Mouse (Mus musculus) forebrain, embryonic 10.5 days (tissue): ENCODE results near the gene Palm. TPM values are rescaled to one million over a fixed set of nuclear protein-coding genes. Genes with fewer than 3 reads are reported as not detected.

Source experiments
- DNase-seq: peaks from one replicate; pipeline ENCODE4 v3.0.0-alpha.2; 2017; ENCODE audit warnings: low spot score; ENCODE audit errors: extremely low spot score
- H3K27ac ChIP-seq: fragments of 300-500 bp; sonication (generic); 2 replicates; pipeline ENCODE4 v1.5.1; 2016; ENCODE audit warnings: mild to moderate bottlenecking
- H3K27me3 ChIP-seq: fragments of 300-500 bp; sonication (generic); 2 replicates; pipeline ENCODE4 v1.6.1; 2016; ENCODE audit warnings: mild to moderate bottlenecking; ENCODE audit not compliant: poor library complexity, severe bottlenecking
- H3K36me3 ChIP-seq: fragments of 300-500 bp; sonication (generic); replicated peaks from 2 replicates; pipeline ENCODE4 v1.6.1; 2016; ENCODE audit warnings: mild to moderate bottlenecking, moderate library complexity
- H3K4me1 ChIP-seq: fragments of 300-500 bp; sonication (generic); 2 replicates; pipeline ENCODE4 v1.6.1; 2016
- H3K4me3 ChIP-seq: fragments of 300-500 bp; sonication (generic); 2 replicates; pipeline ENCODE4 v1.5.1; 2016; ENCODE audit warnings: mild to moderate bottlenecking, moderate library complexity
- H3K9me3 ChIP-seq: fragments of 300-500 bp; sonication (generic); 2 replicates; pipeline ENCODE4 v1.6.1; 2016; ENCODE audit warnings: mild to moderate bottlenecking, moderate library complexity
- WGBS: fragments of 180-500 bp; shearing (Covaris S2); methylation state at CpG from one replicate; pipeline ENCODE4 v1.1.7; 2016; 5-methylcytosine and 5-hydroxymethylcytosine counted together
- polyA plus RNA-seq: library from polyadenylated mRNA; unstranded; fragments of >200 nt; fragmentation: Nextera tagmentation; extraction: Ambion mirVana; gene quantifications from 2 replicates; pipeline ENCODE4 v1.2.1, GENCODE M21; 2016

Gene Palm
- polyA plus RNA-seq, 1 experiment from 2014 or later = 119 TPM

DNA sequence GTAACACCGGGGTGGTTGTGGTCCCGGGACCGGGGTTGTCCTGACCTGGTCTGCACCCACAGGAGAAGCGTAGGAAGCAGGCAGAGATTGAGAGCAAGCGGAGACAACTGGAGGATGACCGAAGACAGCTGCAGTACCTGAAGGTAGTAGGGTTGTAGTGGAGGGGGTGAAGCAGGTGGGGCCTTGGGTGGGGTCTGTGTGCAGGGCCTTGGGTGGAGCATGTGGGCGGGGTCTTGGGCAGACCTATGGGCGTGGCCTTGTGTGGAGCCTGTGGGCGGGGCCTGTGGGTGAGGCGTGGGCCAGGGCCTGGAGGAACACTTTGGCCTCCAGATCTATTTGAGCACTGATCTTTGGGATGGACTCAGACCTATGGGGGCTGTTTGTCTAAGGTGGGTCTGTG is 13.6 kb downstream of the Palm start:
- H3K36me3 ChIP-seq = peaks cover 54% of the 10 kb centered on the region
- H3K27me3 ChIP-seq = no peaks in the 10 kb centered on the region
- peak overlapping the region; percentile 2; the same call in 1 of the 2 replicates for H3K4me3 ChIP-seq

DNA sequence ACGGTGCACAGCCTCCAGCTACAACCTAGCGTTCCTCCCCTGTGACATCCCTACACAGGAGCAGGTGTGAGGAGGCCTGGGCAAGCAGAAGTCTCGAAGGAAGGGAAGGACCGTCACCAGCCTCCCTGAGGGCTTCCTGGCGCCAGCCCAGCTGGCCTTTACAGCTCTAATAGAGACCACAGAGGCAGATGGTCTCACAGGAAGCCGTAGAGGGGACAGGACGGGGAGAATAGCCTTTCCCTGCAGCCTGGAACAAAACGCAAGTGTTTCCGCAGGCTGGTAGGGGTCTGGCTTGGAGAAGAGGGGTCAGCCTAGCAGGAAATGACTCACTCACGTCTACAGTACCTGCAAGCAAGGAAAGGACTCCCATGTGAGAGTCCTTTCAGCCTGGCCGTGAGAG is 14.5 kb downstream of the Palm start:
- peaks cover 62% of the 10 kb centered on the region for H3K36me3 ChIP-seq
- H3K27me3 ChIP-seq = no peaks in the 10 kb centered on the region
- H3K9me3 ChIP-seq = no peaks in the 10 kb centered on the region
- peaks cover 65% of the 10 kb centered on the region for H3K4me1 ChIP-seq
- 76% methylated on average over 11 of the region's 11 CpGs for WGBS
- H3K4me3 ChIP-seq = peak overlapping the region; percentile 1; the same call in 1 of the 2 replicates
- no peak for DNase-seq
- H3K27ac ChIP-seq = peak overlapping the region; percentile 66

More for the DNA sequence above, 13.6 kb downstream of the Palm start:
- Histone ChIP-seq H3K27ac (peak overlapping the region; percentile 66; the same call in 1 of the 2 replicates), H3K9me3 (no peaks in the 10 kb centered on the region), H3K4me1 (peaks cover 68% of the 10 kb centered on the region)
- DNase-seq = no peak
- 77% methylated on average over 10 of the region's 10 CpGs for WGBS

DNA sequence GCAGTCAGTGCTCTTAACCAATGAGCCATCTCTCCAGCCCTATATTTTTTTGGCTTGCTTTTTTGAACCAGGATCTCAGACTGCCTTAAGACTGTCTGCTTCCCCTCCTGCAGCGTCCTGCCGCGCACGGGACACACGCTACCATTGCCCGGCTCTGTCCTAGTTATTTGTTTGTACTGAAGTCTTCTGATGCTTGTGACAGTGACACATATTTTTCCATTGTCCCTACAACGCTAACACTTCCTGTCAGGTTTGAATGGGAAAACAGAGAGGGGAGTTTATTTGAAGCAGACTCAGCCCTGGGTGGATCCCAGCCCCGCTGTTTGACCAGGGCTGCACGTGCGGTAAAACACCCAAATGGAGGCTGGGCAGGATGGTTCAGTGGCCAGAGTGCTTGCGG is 15.4 kb downstream of the Palm start:
- Histone ChIP-seq H3K9me3 (no peaks in the 10 kb centered on the region), H3K27me3 (no peaks in the 10 kb centered on the region), H3K4me3 (no peak overlapping the region), H3K36me3 (peaks cover 64% of the 10 kb centered on the region), H3K4me1 (peaks cover 56% of the 10 kb centered on the region), H3K27ac (peak overlapping the region; percentile 66)
- WGBS = 92% methylated on average over 11 of the region's 11 CpGs
- DNase-seq = no peak

DNA sequence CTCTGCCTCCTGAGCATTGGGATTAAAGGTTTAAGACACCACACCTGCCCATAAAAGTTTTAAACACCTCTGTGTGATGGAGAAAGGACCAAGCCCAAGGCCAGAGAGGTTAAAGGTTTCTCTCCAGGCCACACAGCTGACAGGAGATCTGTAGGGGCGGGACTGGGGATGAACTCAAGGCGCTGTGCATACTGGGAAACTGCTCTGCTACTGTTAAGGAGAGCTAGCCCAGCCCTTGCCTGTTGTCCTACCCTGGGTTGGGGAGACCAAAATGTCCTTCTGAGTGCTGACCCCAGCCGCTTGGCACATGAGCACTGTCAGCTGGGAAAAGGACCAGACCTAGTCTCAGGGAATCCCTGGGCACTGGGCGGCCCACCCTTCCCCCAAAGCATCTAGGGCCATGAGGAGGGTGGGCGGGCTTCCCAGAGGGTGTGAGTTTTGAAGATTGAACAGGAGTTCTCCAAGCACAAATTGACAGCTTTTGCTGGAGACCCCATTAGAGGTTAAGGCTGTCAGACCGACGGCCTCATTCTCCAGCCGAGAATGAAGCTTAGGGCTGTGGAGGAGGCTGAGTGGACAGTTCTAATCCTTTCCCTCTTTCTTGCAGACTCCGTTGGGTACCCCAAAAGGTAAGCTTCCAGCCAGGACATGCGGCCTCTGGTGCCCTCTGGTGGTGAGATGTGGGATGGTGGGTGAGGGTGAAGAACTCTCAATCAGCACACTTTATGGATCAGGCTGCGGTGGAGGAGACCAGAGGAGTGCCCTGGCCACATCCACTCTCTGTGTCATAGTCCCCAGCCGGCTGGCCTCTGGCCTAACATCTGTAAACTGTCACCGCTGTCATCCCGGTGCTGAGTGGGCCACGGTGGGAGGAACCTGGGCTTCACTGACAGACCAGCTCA is 18.6 kb downstream of the Palm start:
- Histone ChIP-seq H3K36me3 (peaks cover 79% of the 10 kb centered on the region), H3K9me3 (no peaks in the 10 kb centered on the region), H3K4me3 (no peak overlapping the region), H3K27ac (no peak overlapping the region), H3K4me1 (peaks cover 23% of the 10 kb centered on the region), H3K27me3 (no peaks in the 10 kb centered on the region)
- WGBS = 34% methylated on average over 15 of the region's 15 CpGs
- peak; percentile 84 for DNase-seq

DNA sequence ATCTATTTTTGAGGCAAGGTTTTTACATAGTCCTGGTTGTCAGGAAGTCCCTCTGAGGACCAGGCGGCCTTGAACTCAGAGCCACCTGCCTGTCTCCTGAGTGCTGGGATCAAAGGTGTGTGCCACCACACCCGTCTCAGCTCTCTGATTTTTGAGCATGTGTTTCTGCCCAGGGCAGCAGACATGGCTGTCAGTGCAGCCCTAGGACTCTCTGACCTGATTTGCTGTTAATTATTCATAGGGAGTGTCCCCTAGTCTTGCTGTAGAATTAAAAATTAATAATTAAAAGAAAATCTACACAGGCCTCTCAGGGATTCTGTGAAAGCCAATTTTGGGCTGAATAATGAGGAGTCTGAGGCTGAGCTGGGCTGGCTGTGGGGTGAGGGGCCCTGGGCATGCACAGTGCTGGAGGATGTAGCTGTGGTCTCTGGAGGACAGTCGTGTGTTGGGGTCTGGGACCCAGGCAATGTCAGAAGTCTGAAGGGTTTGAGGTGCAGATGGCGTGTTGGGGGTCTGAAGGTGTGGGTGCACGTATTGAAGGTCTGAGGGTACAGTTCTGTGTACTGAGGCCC is 21.0 kb downstream of the Palm start:
- peaks cover 75% of the 10 kb centered on the region for H3K36me3 ChIP-seq
- DNase-seq = no peak
- no peak overlapping the region for H3K4me3 ChIP-seq
- 88% methylated on average over 5 of the region's 5 CpGs for WGBS
- no peaks in the 10 kb centered on the region for H3K27me3 ChIP-seq
- H3K9me3 ChIP-seq = no peaks in the 10 kb centered on the region
- H3K27ac ChIP-seq = no peak overlapping the region
- peaks cover 12% of the 10 kb centered on the region; the same call in 1 of the 2 replicates for H3K4me1 ChIP-seq

DNA sequence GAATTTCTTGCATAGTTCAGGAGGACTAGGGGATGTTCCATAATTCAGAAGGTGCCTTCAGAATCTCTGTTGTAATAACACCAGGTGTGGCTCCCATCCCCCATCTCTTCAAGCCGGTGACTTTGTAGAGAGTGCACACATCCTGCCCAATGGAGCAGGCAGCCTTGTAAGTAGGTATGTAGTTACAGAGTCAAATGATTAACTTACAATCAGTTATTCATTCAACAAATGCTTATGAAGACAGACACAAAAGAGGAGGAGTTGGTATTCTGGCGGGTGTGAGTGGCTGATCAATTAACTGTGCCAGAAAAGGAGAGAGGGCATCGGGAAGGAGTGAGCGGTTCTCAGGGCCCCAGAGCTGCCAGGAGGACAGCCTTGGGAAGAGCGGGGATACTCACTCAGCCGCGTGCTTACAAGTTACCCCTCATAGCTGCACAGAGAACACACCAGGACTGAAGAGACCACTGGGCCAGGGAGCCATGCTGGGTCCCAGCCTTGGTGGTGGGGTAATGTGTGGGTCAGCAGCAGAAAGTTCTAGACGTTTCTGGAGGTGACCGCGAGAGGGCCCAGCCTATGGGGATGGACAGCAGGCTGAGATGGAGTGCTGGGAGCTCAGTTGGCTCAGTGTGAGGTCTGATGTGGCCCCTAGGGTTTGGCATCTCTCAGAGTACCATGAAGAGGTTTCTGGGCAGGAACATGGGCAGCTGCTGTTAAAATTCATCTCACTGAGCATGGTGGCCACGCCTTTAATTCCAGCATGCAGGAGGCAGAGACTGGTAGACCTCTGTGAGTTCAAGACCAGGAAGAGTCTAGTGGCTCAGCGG is 22.5 kb downstream of the Palm start:
- 88% methylated on average over 12 of the region's 12 CpGs for WGBS
- Histone ChIP-seq H3K27me3 (no peaks in the 10 kb centered on the region), H3K36me3 (peaks cover 76% of the 10 kb centered on the region), H3K27ac (no peak overlapping the region), H3K9me3 (no peaks in the 10 kb centered on the region), H3K4me1 (peaks cover 12% of the 10 kb centered on the region; the same call in 1 of the 2 replicates), H3K4me3 (no peak overlapping the region)
- no peak for DNase-seq

DNA sequence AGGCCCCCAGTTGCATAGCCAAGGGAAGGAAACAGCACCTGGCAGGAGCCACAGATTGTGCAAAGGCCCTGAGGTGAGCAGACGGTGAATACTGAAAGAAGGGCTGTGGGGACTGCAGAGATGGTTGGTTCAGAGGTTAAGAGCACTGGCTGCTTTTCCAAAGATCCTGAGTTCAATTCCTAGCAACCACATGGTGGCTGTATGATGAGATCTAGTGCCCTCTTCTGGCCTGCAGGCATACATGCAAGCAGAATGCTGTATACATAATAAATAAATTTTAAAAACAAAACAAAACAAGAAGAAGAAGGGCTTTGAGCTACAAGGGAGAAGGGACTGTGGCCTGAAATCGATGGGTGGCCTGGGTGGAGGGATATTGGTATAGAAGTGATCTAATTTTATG is 23.7 kb downstream of the Palm start:
- DNase-seq = no peak
- H3K4me1 ChIP-seq = peaks cover 9% of the 10 kb centered on the region
- no peak overlapping the region for H3K4me3 ChIP-seq
- peaks cover 65% of the 10 kb centered on the region for H3K36me3 ChIP-seq
- H3K27ac ChIP-seq = no peak overlapping the region
- no peaks in the 10 kb centered on the region for H3K27me3 ChIP-seq
- no peaks in the 10 kb centered on the region for H3K9me3 ChIP-seq
- 74% methylated on average over 2 of the region's 2 CpGs for WGBS

DNA sequence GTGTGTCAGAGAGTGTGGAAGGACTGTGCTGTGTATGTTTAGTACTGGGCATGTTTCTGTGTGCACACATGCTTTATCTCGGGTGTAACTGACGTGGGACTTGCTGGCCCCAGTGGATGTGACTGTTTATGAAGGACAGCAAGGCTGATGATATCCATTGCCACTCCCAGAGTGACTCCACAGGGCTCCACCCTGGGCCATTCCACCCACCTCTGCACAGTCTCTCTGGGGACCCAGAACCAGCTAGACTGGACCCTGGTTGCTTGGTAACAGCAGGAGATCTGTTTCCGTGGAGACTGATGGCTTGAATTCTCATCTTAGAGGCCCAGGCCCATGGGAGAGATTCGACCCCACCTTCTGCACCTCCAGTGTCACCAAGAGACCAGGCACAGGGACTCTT is 24.9 kb downstream of the Palm start:
- no peaks in the 10 kb centered on the region for H3K27me3 ChIP-seq
- 83% methylated on average over 4 of the region's 4 CpGs for WGBS
- no peak overlapping the region for H3K4me3 ChIP-seq
- no peaks in the 10 kb centered on the region for H3K9me3 ChIP-seq
- peaks cover 57% of the 10 kb centered on the region for H3K36me3 ChIP-seq
- DNase-seq = no peak
- no peak overlapping the region for H3K27ac ChIP-seq
- peaks cover 16% of the 10 kb centered on the region for H3K4me1 ChIP-seq

DNA sequence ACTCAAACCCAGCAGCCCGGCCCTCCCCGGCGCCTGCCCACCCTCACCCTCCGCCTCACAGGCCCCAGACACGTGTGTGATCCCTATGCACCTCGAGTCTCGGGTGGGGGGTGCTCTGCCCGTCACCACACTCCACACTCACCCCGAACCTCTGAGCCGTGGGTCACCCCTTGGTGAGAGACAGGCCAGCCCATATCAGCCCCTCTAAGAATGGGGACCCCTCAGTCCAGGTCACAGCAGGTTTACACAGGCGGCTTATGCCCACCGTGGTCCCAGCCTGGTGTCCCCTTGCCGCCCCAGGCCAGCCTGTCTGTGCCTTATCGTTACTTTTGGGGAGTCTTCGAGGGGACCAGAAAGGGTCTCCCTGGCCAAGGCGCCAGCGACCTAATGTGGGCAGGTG is 26.2 kb downstream of the Palm start:
- 93% methylated on average over 17 of the region's 17 CpGs for WGBS
- no peaks in the 10 kb centered on the region for H3K9me3 ChIP-seq
- H3K4me1 ChIP-seq = peaks cover 18% of the 10 kb centered on the region
- no peak overlapping the region for H3K27ac ChIP-seq
- no peak overlapping the region for H3K4me3 ChIP-seq
- no peak for DNase-seq
- peaks cover 57% of the 10 kb centered on the region for H3K36me3 ChIP-seq
- H3K27me3 ChIP-seq = no peaks in the 10 kb centered on the region

DNA sequence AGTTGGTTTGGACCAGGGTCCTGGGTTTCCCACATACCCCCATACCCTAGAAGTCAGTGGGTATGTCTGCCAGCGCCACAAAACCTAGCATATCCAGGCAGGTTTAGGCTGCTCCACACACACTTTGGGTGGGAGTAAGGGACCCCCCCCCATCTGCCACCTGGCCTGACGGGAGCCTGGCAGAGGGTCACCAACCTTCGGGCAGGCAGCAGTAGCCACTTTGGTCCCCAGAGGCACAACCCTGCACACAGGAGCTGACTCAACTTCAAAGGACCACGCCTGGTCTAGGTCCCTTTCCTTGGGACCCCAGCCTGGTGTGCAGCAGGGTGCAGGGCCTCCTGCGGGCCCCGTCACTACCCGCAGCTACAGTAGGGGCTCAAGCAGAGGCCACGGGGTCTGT is 26.9 kb downstream of the Palm start:
- Histone ChIP-seq H3K27me3 (no peaks in the 10 kb centered on the region), H3K36me3 (peaks cover 52% of the 10 kb centered on the region), H3K27ac (no peak overlapping the region), H3K9me3 (no peaks in the 10 kb centered on the region), H3K4me1 (peaks cover 18% of the 10 kb centered on the region), H3K4me3 (no peak overlapping the region)
- DNase-seq = no peak
- 91% methylated on average over 8 of the region's 8 CpGs for WGBS

DNA sequence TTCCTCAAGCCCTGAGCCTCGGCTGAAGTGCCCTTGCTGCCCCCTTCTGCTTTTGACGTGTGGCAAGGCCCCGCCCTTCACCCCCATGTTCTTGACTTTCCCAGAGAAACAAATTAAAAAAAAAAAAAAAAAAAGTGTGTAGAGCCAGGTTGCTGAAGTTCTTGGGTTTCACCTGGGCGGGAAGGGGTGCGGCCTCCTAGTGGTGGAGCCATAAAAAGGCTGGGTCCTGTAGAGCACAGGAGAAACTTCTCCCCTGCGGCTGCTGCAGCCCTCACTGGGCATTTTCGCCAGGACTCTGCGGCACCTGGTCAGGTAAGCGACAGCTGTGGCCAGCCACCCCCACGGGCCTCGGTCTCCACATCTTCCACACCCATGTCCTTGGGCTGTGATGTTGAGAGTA is 27.4 kb downstream of the Palm start, which contains the start of gene Misp:
Gene Misp (plus strand): TSS at position 208 of the 400 bp plus-strand sequence.
- no peak within 1 kb of the TSS for H3K4me3 ChIP-seq

DNA sequence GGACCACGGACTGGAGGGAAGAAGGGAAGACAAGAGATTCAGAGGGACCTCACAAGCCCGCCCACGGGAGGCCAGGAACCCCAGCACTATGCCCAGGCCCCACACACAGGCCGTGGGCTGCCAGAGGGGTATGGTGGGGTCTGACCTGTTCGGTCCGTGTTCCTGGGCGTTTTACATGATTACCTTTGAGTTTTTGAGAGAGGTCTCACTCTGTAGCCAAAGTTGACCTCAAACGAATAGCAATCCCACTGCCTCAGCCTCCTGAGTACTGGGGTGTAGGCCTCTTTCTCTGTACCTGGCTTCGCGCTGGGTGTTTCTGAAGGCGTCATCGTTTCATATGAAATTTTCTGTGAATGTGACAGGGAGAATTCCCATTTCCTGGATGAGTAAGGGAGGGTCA is 28.4 kb downstream of the Palm start:
- H3K36me3 ChIP-seq = peaks cover 38% of the 10 kb centered on the region
- H3K27me3 ChIP-seq = no peaks in the 10 kb centered on the region
- 89% methylated on average over 12 of the region's 12 CpGs for WGBS
- H3K4me1 ChIP-seq = peaks cover 18% of the 10 kb centered on the region
- DNase-seq = no peak
- 0 out of 2 replicates have a peak overlapping the region, but pooled peaks have one; percentile 63 for H3K27ac ChIP-seq
- H3K4me3 ChIP-seq = no peak overlapping the region
- no peaks in the 10 kb centered on the region for H3K9me3 ChIP-seq

More for the DNA sequence above, 27.4 kb downstream of the Palm start, which contains the start of gene Misp:
- peaks cover 18% of the 10 kb centered on the region for H3K4me1 ChIP-seq
- no peak for DNase-seq
- peaks cover 47% of the 10 kb centered on the region for H3K36me3 ChIP-seq
- no peaks in the 10 kb centered on the region for H3K27me3 ChIP-seq
- H3K9me3 ChIP-seq = no peaks in the 10 kb centered on the region
- WGBS = 76% methylated on average over 11 of the region's 11 CpGs
- no peak within 1 kb of the TSS for H3K27ac ChIP-seq
